Mouse (Mus musculus): Measurements from ENCODE around the gene Igfbp6. TPM values are rescaled to one million over a fixed set of nuclear protein-coding genes. Genes with fewer than 3 reads are reported as not detected.
"Not testable (repeated sequence)": the region's sequence is repeated elsewhere in the genome, so short reads cannot be mapped to it uniquely, and the experiment has no call there.

Gene Igfbp6
- total RNA-seq, 2 experiments from 2014 or later: 11.9 to 13.5 TPM

GRCm38 (mm10) chr15:102133314-102133713 lies 10.8 kb upstream of the Igfbp6 start:
- no peak for DNase-seq (ENCODE audit: low spot score in 2 of 2)
- intact Hi-C loops (cut with DNase I): no loop called here

GRCm38 (mm10) chr15:102134709-102135108 lies 9.5 kb upstream of the Igfbp6 start:
- intact Hi-C loops (cut with DNase I): loop anchor here (2.0 kb wide), 1 partner anchor 26 kb away; no protein-coding TSS in a partner anchor
- no peak for DNase-seq (ENCODE audit: low spot score in 2 of 2)

DNA sequence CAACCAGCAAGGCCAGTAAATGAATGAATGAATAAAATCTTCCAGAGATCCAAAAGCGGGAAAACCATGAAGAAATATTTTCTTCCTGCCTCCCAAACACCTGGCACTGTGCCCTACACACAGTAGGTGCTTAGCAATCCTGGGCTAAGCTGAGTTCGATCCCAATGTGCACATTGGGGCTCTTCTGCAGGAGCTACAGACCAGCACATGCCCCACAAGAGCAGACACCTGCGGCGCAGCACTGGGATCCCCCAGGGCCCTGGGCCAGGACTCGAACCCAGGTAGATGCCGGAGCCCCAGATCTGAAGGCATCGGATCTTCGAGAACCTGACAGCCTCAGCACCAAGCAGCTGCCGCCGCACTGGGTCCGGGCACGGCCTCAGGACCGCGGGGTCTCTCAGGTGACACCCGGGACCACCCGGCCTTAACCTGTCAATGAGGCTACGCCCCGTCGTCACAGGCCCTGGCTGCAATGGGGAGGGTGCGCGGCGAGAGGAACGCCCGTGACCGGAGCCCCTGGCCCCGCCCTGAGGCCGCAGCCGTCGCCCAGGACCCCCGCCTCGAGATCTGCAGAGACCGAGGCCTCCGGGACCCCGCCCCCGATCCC lies 8.5 kb upstream of the Igfbp6 start:
- intact Hi-C loops (cut with DNase I): loop anchor here (2.0 kb wide), 1 partner anchor 27 kb away; no protein-coding TSS in a partner anchor
- no peak for DNase-seq (ENCODE audit: low spot score in 2 of 2)

DNA sequence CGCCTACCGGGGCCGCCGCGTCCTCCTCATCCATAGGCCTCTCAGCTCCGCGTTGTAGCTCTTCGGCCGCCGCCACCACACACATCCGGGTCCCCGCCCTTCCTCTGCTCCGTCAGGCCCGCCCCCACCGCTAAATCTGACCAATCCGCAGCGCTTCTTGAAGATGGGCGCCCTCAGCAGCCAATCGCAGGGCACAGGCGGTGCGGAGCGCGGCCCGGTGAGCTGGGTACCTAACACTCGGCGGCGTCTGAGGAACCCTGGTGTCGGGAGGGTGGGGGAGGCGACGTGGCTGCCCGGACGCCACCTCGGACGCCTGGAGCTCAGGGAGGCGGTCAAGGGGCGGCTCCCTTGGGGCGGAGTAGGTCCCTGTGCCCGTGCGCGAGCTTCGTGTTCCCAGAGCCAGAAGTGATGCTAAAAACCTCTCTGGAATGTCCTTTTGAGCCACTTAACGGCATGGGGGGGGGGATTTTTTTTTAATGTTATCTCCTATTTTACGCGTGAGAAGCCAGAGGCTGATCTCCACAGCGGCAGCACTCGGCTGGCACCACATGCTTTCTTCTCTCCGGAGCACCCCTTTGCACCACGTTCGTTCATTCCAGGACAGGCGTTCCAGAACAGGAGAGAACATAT lies 7.9 kb upstream of the Igfbp6 start, which contains the start of gene Spryd3:
TSS of gene Spryd3 (minus strand) at position 106 of the 630 bp plus-strand sequence.
- intact Hi-C loops (cut with DNase I): no loop called here
- peak; percentile 98 to 99 for DNase-seq (ENCODE audit: low spot score in 2 of 2)

- DNase-seq (ENCODE audit: low spot score in 2 of 2): no peak
- intact Hi-C loops (cut with DNase I): no loop called here
Measured at GRCm38 (mm10) chr15:102141120-102141519, 3.0 kb upstream of the Igfbp6 start.

DNA sequence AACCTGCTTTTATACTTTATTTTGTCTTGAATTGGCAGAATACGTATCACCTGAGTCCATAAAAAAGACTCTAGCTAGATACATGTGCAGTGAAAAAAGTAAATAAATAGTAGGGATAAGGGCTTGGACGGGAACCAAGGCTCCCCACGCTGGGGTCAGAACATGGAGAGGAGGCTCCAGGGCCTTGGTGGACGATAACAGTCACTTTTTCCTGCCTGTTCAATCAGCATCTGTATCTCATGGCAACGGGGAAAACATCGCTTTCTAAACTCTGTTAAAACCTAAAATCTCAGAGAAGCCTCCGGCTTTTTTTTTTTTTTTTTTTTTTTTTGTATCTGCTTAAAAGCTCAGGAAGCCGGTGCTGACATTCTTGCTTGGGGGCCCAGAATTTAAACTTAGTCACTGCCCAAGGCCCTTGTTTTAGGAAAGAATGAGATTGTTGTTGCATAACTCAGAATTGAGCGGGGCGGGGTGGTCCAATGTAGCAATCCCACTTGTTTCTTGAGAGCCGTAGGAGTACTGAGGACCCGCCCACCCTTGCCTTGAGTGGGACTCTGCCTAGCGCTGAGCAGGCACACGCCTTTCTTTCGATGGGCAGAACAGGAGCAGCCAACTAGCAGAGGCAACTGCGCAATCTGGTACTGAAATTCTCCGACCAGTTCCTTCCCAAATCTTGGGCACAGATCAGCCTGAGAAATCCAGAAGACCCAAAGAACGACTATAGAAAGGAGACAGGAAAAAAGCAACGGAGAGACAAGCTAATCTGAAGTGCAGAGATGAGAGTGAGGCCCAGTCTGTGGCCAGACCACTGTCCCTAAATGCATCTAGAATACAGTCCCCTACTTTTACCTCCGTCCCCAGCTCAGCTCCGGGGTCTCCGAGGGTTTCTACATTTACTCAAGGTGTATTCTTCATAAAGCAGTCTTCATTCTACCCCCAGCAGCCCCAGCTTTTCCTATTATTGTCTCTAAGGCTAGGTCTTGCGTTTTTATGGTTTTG lies 949 bp upstream of the Igfbp6 start:
- intact Hi-C loops (cut with DNase I): no loop called here
- DNase-seq (ENCODE audit: low spot score in 2 of 2): no peak

DNA sequence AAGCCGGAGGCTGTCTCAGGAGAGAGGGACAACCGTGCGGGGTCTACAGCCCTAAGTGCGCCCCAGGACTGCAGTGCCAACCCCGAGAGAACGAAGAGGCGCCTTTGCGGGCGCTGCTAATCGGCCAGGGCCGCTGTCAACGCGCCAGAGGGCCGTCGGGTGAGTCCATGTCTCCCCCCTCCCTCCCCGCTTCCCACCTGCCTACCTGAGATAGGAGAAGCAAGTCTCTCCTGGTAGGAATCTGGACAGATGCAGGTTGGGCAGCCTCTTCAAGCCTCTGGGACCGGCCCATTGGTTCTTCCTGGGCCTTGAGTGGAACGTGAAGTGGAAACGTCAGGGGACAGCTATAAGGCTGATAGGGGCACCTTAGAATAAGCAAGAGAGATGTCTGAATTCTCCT lies 564 bp downstream of the Igfbp6 start:
- intact Hi-C loops (cut with DNase I): loop anchor here (5.0 kb wide), 1 partner anchor 37 kb away; no protein-coding TSS in a partner anchor
- DNase-seq (ENCODE audit: low spot score in 2 of 2): no peak

DNA sequence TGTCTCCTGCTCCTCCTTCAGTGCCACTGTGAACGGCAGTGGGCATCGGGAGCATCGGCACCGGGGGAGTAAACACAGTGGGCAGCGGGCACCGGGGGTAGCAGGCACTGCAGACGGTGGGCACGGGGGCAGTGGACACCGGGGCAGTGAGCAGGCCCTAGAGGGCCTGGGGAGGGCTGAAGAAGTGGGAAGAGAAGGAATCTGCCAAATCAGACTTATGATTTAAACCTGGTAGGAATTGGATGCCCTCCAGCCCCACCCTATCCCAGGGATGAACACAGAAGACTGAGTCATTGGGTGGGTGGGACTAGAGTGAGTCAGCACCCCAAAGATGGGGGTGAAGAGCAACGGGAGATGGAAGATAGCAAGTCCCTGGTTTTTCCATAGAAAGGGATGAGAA lies 1.2 kb downstream of the Igfbp6 start:
- DNase-seq (ENCODE audit: low spot score in 2 of 2): peak; percentile 27 to 48
- intact Hi-C loops (cut with DNase I): loop anchor here (5.0 kb wide), 1 partner anchor 38 kb away; no protein-coding TSS in a partner anchor

GRCm38 (mm10) chr15:102146089-102146488 lies 1.9 kb downstream of the Igfbp6 start:
- no peak for DNase-seq (ENCODE audit: low spot score in 2 of 2)
- intact Hi-C loops (cut with DNase I): loop anchor here (5.0 kb wide), 1 partner anchor 39 kb away; no protein-coding TSS in a partner anchor

- peak; percentile 56 to 64 for DNase-seq (ENCODE audit: low spot score in 2 of 2)
- intact Hi-C loops (cut with DNase I): loop anchor here (5.0 kb wide), 1 partner anchor 40 kb away; no protein-coding TSS in a partner anchor
Measured at GRCm38 (mm10) chr15:102146882-102147281, 2.7 kb downstream of the Igfbp6 start.

DNA sequence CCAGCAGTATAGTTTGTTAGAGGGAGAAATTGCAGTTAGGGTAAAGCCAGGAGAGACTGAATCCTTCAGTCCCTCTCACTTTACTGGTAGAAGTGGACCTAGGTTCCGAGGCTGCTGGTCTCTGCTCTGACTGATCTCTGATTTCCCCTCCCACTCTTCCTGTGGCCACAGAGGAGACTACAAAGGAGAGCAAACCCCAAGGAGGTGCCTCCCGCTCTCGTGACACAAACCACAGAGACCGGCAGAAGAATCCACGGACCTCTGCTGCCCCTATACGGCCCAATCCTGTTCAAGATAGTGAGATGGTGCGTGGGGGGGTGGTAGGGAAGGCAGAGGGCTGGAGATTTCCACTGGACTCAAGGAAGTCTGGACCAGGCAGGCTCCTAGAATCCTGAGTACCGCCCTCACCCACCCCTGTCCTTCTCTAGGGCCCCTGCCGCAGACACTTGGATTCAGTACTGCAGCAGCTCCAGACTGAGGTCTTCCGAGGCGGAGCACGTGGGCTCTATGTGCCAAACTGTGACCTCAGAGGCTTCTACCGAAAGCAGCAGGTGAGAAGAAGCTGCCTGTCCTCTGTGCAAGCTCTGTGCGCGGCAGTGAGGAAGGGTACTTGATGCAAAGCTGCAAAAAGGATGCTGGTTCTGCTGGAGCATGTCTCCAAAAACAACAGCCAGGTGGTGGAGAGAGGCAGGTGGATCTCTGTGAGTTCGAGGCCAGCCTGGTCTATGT lies 3.7 kb downstream of the Igfbp6 start:
- no peak for DNase-seq (ENCODE audit: low spot score in 2 of 2)
- intact Hi-C loops (cut with DNase I): loop anchor here (5.0 kb wide), 1 partner anchor 41 kb away; no protein-coding TSS in a partner anchor

DNA sequence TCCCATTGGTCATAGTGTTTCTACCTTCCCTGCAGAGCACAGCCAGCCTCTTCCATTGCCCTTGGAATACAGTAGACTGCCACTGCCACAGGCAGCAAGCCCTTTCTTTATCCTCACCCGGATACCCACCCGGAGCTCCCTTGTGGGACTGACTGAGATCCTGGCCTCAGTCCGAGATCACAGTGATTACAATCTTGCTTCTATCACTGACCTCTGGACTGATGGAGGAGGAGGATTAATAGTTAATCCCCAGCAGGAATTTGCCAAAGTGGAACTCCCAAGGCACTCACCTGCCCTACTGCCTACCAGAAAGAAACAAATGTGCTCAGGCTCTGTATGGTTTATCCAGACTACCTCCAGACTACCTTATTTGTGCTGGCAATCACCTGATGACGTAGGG lies 5.4 kb downstream of the Igfbp6 start:
- intact Hi-C loops (cut with DNase I): loop anchor here (5.0 kb wide), 1 partner anchor 42 kb away; no protein-coding TSS in a partner anchor
- DNase-seq (ENCODE audit: low spot score in 2 of 2): no peak

- intact Hi-C loops (cut with DNase I): no loop called here
- DNase-seq (ENCODE audit: low spot score in 2 of 2): no peak
Measured at GRCm38 (mm10) chr15:102150301-102151135, 6.4 kb downstream of the Igfbp6 start, which contains the start of gene Soat2. TSS of gene Soat2 (plus strand) at chr15:102150526.

- intact Hi-C loops (cut with DNase I): no loop called here
- DNase-seq (ENCODE audit: low spot score in 2 of 2): no peak
Measured at GRCm38 (mm10) chr15:102152646-102153045, 8.5 kb downstream of the Igfbp6 start.

GRCm38 (mm10) chr15:102155006-102155405 lies 10.8 kb downstream of the Igfbp6 start:
- intact Hi-C loops (cut with DNase I): not testable (repeated sequence)

DNA sequence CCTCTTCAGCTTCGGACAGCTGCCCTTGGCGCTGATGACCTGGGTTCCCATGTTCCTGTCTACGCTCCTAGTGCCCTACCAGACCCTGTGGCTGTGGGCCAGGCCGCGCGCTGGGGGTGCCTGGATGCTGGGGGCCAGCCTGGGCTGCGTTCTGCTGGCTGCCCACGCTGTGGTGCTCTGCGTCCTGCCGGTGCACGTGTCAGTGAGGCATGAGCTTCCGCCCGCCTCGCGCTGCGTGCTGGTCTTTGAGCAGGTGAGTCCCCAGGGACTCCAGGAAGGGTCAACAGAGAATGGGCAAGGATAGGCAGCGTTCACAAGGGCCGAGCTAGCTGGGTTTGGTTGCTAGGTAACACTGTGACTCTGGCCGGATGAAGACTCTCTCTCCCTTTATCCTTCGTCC lies 12.7 kb downstream of the Igfbp6 start:
- no peak for DNase-seq (ENCODE audit: low spot score in 2 of 2)
- intact Hi-C loops (cut with DNase I): no loop called here

More at GRCm38 (mm10) chr15:102155006-102155405, 10.8 kb downstream of the Igfbp6 start:
- DNase-seq (ENCODE audit: low spot score in 2 of 2): not testable (repeated sequence)

DNA sequence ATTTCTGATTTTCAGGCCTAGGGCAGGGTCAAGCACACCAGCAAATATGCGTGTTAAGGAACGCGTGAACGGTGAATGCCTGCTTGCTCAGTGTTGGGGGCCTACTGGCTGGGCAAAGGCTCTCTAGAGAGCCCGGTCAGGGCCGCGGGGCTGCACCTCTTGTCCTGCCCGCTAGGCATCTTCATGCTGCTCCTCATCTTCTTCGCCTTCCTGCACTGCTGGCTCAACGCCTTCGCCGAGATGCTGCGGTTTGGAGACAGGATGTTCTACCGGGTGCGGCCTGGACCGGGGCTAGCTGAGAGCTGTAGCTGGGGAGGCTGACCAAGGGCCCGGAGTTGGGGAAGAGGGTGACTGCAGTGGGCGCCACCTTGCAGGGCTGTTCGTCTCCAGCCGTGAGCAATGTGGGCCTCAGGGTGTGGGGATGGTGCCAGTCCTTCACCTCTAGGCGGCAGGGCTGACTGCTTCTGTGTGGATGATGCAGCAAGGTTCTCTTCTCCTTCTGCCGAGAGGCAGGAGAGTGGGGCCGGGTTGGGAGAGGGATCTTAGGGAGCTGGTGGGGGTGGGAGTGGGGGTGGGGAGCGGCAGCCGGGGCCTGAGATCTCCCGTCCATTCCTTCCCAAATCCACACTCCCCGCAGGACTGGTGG lies 16.4 kb downstream of the Igfbp6 start:
- DNase-seq (ENCODE audit: low spot score in 2 of 2): no peak
- intact Hi-C loops (cut with DNase I): no loop called here

Measured in left cerebral cortex, postnatal 14 days (tissue).